ENCODE assay signal across 8 mouse cellular contexts in the genomic region with DNA sequence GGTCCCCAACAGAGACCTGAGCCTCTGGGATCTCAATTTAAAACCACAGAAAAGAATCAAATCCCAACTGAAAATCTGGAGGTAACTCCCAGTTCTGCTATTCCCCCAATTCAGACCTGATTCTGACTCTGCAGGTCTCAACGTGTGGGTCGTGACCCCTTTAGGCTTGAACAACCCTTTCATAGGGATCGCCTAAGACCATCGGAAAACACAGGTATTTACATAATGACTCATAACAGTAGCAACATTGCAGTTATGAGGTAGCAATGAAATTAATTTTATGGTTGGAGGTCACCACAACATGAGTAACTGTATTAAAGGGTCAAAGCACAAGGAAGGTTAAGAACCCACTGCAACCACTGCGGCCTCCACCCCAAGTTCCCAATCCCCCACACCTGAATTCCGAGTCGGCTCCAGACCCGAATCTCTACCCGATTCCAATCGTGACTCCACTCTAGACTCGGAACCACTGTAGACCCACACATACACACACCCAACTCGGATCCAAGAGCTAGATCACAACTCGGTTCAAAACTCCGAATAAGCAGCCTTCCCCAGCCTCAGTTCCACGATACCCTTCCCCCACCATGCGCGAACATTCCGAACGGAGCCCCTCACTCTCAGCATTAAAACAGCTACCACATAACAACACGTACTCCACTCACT.
DNase-seq lines count a peak whose midpoint lies in the region; ATAC-seq and TF ChIP-seq lines count a peak whose summit lies in the region.

No protein-coding gene starts in this region.

- H3K36me3 ChIP-seq in embryonic facial prominence, embryonic 10.5 days (replicated peaks): peaks cover 25% of the 10 kb centered on the region
- no peaks in the 10 kb centered on the region for H3K36me3 ChIP-seq in hindbrain, embryonic 15.5 days
- H3K36me3 ChIP-seq in myocyte (ENCODE audit: control insufficient read depth, insufficient read depth): no peaks in the 10 kb centered on the region

- peak overlapping the region; percentile 55 for H3K4me2 ChIP-seq in hindbrain, embryonic 15.5 days
- H3K4me2 ChIP-seq in myocyte (ENCODE audit: low read depth): peak overlapping the region; percentile 75

- no peak for ATAC-seq in hindbrain, embryonic 15.5 days (ENCODE audit: low FRiP score, low read depth)
- no peak for ATAC-seq in inflammation-experienced regulatory T-cells, adult 6 months
- ATAC-seq in megakaryocyte progenitor cell, adult 5-6 weeks (replicated peaks; ENCODE audit: poor library complexity): no peak
- no peak for ATAC-seq in megakaryocyte-erythroid progenitor cell, adult 5-6 weeks (replicated peaks; ENCODE audit: low FRiP score, low TSS enrichment, poor library complexity, severe bottlenecking)

- 51% methylated on average over 20 of the region's 20 CpGs for WGBS in lung, adult 2 months
- 49% methylated on average over 20 of the region's 20 CpGs for WGBS in embryonic facial prominence, embryonic 10.5 days
- WGBS in hindbrain, embryonic 15.5 days: 47% methylated on average over 20 of the region's 20 CpGs

- peak overlapping the region; percentile 68 for H3K4me3 ChIP-seq in lung, adult 2 months (replicated peaks; ENCODE audit: extremely low read depth, low read depth, low read length)
- H3K4me3 ChIP-seq in embryonic facial prominence, embryonic 10.5 days: peak overlapping the region; percentile 68
- H3K4me3 ChIP-seq in hindbrain, embryonic 15.5 days: peak overlapping the region; percentile 56
- peak overlapping the region; percentile 84 for H3K4me3 ChIP-seq in myocyte

- no peak for DNase-seq in lung, adult 2 months
- DNase-seq in lung, adult 18-20 months: no peak
- DNase-seq in embryonic facial prominence, embryonic 10.5 days (ENCODE audit: low spot score): peak; percentile 21

- TF ChIP-seq POLR2A in lung, adult 2 months (IDR thresholded peaks at IDR 0.05; ENCODE audit: borderline replicate concordance, extremely low read depth, low read depth, low read length): no peak
- no peak for TF ChIP-seq POLR2A in myocyte (IDR thresholded peaks at IDR 0.05; ENCODE audit: insufficient read length, low read depth)

- peaks cover 22% of the 10 kb centered on the region for H3K9me3 ChIP-seq in embryonic facial prominence, embryonic 10.5 days
- H3K9me3 ChIP-seq in hindbrain, embryonic 15.5 days: no peaks in the 10 kb centered on the region; the same call in 1 of the 2 replicates

- H3K4me1 ChIP-seq in lung, adult 2 months (ENCODE audit: control insufficient read depth, insufficient read depth, low read length): peaks cover 8% of the 10 kb centered on the region; the same call in 1 of the 2 replicates
- H3K4me1 ChIP-seq in embryonic facial prominence, embryonic 10.5 days: peaks cover 35% of the 10 kb centered on the region
- peaks cover 16% of the 10 kb centered on the region for H3K4me1 ChIP-seq in hindbrain, embryonic 15.5 days (replicated peaks)

- H3K27ac ChIP-seq in embryonic facial prominence, embryonic 10.5 days (replicated peaks): peak overlapping the region; percentile 86
- peak overlapping the region; percentile 80 for H3K27ac ChIP-seq in hindbrain, embryonic 15.5 days (replicated peaks)

- peaks cover 63% of the 10 kb centered on the region for H3K79me2 ChIP-seq in myocyte (ENCODE audit: control insufficient read depth, insufficient read depth)

- no peaks in the 10 kb centered on the region for H3K27me3 ChIP-seq in embryonic facial prominence, embryonic 10.5 days (replicated peaks; ENCODE audit: low read depth, poor library complexity, severe bottlenecking)
- no peaks in the 10 kb centered on the region for H3K27me3 ChIP-seq in hindbrain, embryonic 15.5 days
- no peaks in the 10 kb centered on the region for H3K27me3 ChIP-seq in myocyte (ENCODE audit: control insufficient read depth, insufficient read depth, insufficient read length)

- peak overlapping the region; percentile 50 for H3ac ChIP-seq in myocyte (ENCODE audit: control insufficient read depth, insufficient read length)

- peak overlapping the region; percentile 58 for H3K9ac ChIP-seq in hindbrain, embryonic 15.5 days

- no peak for TF ChIP-seq CTCF in lung, adult 2 months (IDR thresholded peaks at IDR 0.05; ENCODE audit: insufficient read depth, low read length)

TF ChIP-seq in myocyte, 11 proteins besides CTCF, POLR2A, EP300 and RAD21:
- TF ChIP-seq POLR2AphosphoS2 (IDR thresholded peaks at IDR 0.05; ENCODE audit: insufficient read length, low read depth) (no peak), TCF12 (IDR thresholded peaks at IDR 0.05; ENCODE audit: insufficient read depth, poor library complexity, severe bottlenecking) (no peak)
TF ChIP-seq in myocyte: peak in this region for 0.
